Mouse (Mus musculus) lung, embryonic 16.5 days (tissue): Measurements from ENCODE around the gene Pcgf2. TPM values are rescaled to one million over a fixed set of nuclear protein-coding genes. Genes with fewer than 3 reads are reported as not detected.

Experiments
- ATAC-seq: fragments of 200-750 bp; cut with Nextera tagmentation; 2 replicates; pipeline ENCODE4 v1.8.0; 2017; ENCODE audit warnings: low read depth, mild to moderate bottlenecking, moderate library complexity
- H3K27ac ChIP-seq: fragments of 300-500 bp; sonication (generic); 2 replicates; pipeline ENCODE4 v1.5.1; 2014; ENCODE audit warnings: mild to moderate bottlenecking, control low read depth, low read length
- H3K27me3 ChIP-seq: fragments of 300-500 bp; sonication (generic); 2 replicates; pipeline ENCODE4 v1.6.1; 2014; ENCODE audit warnings: low read depth, low read length, mixed read lengths; ENCODE audit not compliant: control insufficient read depth, insufficient read depth
- H3K36me3 ChIP-seq: fragments of 300-500 bp; sonication (generic); 2 replicates; pipeline ENCODE4 v1.6.1; 2014; ENCODE audit warnings: low read length; ENCODE audit not compliant: control insufficient read depth, insufficient read depth
- H3K4me1 ChIP-seq: fragments of 300-500 bp; sonication (generic); replicated peaks from 2 replicates; pipeline ENCODE4 v1.6.1; 2014; ENCODE audit warnings: low read length, mixed read lengths; ENCODE audit not compliant: control insufficient read depth, insufficient read depth
- H3K4me2 ChIP-seq: fragments of 300-500 bp; sonication (generic); 2 replicates; pipeline ENCODE4 v1.6.1; 2014; ENCODE audit warnings: low read depth, low read length, control low read depth
- H3K4me3 ChIP-seq: fragments of 300-500 bp; sonication (generic); 2 replicates; pipeline ENCODE4 v1.5.1; 2014; ENCODE audit warnings: mild to moderate bottlenecking, low read length, control low read depth
- H3K9ac ChIP-seq: fragments of 300-500 bp; sonication (generic); 2 replicates; pipeline ENCODE4 v1.6.1; 2014; ENCODE audit warnings: low read length, control low read depth
- H3K9me3 ChIP-seq: fragments of 300-500 bp; sonication (generic); 2 replicates; pipeline ENCODE4 v1.6.1; 2016; ENCODE audit warnings: low read length; ENCODE audit not compliant: control insufficient read depth
- WGBS: fragments of 180-500 bp; shearing (Covaris S2); extraction: QIAGEN DNeasy Blood & Tissue Kit; methylation state at CpG from one replicate; pipeline ENCODE4 v1.1.7; 2014; 5-methylcytosine and 5-hydroxymethylcytosine counted together
- polyA plus RNA-seq: library from polyadenylated mRNA; unstranded; fragments of >200 nt; fragmentation: Nextera tagmentation; extraction: Ambion mirVana; gene quantifications from 2 replicates; pipeline ENCODE4 v1.2.1, GENCODE M21; 2015

The Pcgf2 gene
- polyA plus RNA-seq, 1 experiment from 2014 or later: 16.2 TPM

- Histone ChIP-seq H3K4me3 (no peak overlapping the region), H3K9me3 (no peaks in the 10 kb centered on the region), H3K36me3 (peaks cover 39% of the 10 kb centered on the region), H3K4me2 (no peak overlapping the region), H3K4me1 (peaks cover 13% of the 10 kb centered on the region), H3K9ac (no peak overlapping the region), H3K27ac (peak overlapping the region; percentile 44), H3K27me3 (no peaks in the 10 kb centered on the region)
- peak; percentile 36; the same call in 1 of the 2 replicates for ATAC-seq
- 64% methylated on average over 15 of the region's 15 CpGs for WGBS
Observed at GRCm38 (mm10) chr11:97676050-97676754, 24.1 kb downstream of the Pcgf2 start.

GRCm38 (mm10) chr11:97673148-97673547, 27.1 kb downstream of the Pcgf2 start:
- no peak overlapping the region for H3K4me2 ChIP-seq
- no peak for ATAC-seq
- peaks cover 36% of the 10 kb centered on the region for H3K36me3 ChIP-seq
- H3K4me1 ChIP-seq: peaks cover 24% of the 10 kb centered on the region
- no peak overlapping the region for H3K4me3 ChIP-seq
- H3K27ac ChIP-seq: no peak overlapping the region
- WGBS: 77% methylated on average over 11 of the region's 11 CpGs
- H3K9ac ChIP-seq: no peak overlapping the region
- H3K9me3 ChIP-seq: no peaks in the 10 kb centered on the region
- no peaks in the 10 kb centered on the region for H3K27me3 ChIP-seq

GRCm38 (mm10) chr11:97671177-97671527, 29.1 kb downstream of the Pcgf2 start:
- no peak overlapping the region for H3K4me3 ChIP-seq
- H3K27ac ChIP-seq: no peak overlapping the region
- peaks cover 23% of the 10 kb centered on the region for H3K4me1 ChIP-seq
- no peaks in the 10 kb centered on the region for H3K27me3 ChIP-seq
- no peak overlapping the region for H3K9ac ChIP-seq
- no peak for ATAC-seq
- peaks cover 49% of the 10 kb centered on the region for H3K36me3 ChIP-seq
- no peak overlapping the region for H3K4me2 ChIP-seq
- no peaks in the 10 kb centered on the region for H3K9me3 ChIP-seq
- WGBS: 53% methylated on average over 2 of the region's 2 CpGs

- peak; percentile 13; the same call in 1 of the 2 replicates for ATAC-seq
- H3K9ac ChIP-seq: peak overlapping the region; percentile 34; the same call in 1 of the 2 replicates
- no peaks in the 10 kb centered on the region for H3K9me3 ChIP-seq
- WGBS: 50% methylated on average over 13 of the region's 13 CpGs
- H3K4me1 ChIP-seq: peaks cover 19% of the 10 kb centered on the region
- no peak overlapping the region for H3K4me2 ChIP-seq
- no peak overlapping the region for H3K4me3 ChIP-seq
- peaks cover 56% of the 10 kb centered on the region for H3K36me3 ChIP-seq
- H3K27ac ChIP-seq: peak overlapping the region; percentile 29
- no peaks in the 10 kb centered on the region for H3K27me3 ChIP-seq
Observed at GRCm38 (mm10) chr11:97670234-97671176, 29.8 kb downstream of the Pcgf2 start.

GRCm38 (mm10) chr11:97669829-97670228, 30.5 kb downstream of the Pcgf2 start:
- Histone ChIP-seq H3K27ac (peak overlapping the region; percentile 56), H3K4me3 (no peak overlapping the region), H3K4me2 (0 out of 2 replicates have a peak overlapping the region, but pooled peaks have one; percentile 19), H3K36me3 (peaks cover 51% of the 10 kb centered on the region), H3K4me1 (peaks cover 24% of the 10 kb centered on the region), H3K27me3 (no peaks in the 10 kb centered on the region), H3K9me3 (no peaks in the 10 kb centered on the region), H3K9ac (no peak overlapping the region; the same call in 1 of the 2 replicates)
- WGBS: 12% methylated on average over 6 of the region's 6 CpGs
- peak; percentile 72 for ATAC-seq

GRCm38 (mm10) chr11:97669268-97669667, 31.0 kb downstream of the Pcgf2 start:
- Histone ChIP-seq H3K27ac (peak overlapping the region; percentile 56), H3K4me2 (0 out of 2 replicates have a peak overlapping the region, but pooled peaks have one; percentile 19), H3K4me1 (peaks cover 28% of the 10 kb centered on the region), H3K36me3 (peaks cover 46% of the 10 kb centered on the region), H3K27me3 (no peaks in the 10 kb centered on the region), H3K4me3 (no peak overlapping the region), H3K9ac (0 out of 2 replicates have a peak overlapping the region, but pooled peaks have one; percentile 24), H3K9me3 (no peaks in the 10 kb centered on the region)
- 37% methylated on average over 15 of the region's 15 CpGs for WGBS
- ATAC-seq: no peak

GRCm38 (mm10) chr11:97668160-97668559, 32.1 kb downstream of the Pcgf2 start:
- 88% methylated on average over 7 of the region's 7 CpGs for WGBS
- H3K9ac ChIP-seq: no peak overlapping the region; the same call in 1 of the 2 replicates
- H3K4me1 ChIP-seq: peaks cover 28% of the 10 kb centered on the region
- no peak overlapping the region for H3K4me2 ChIP-seq
- no peak for ATAC-seq
- no peaks in the 10 kb centered on the region for H3K9me3 ChIP-seq
- H3K36me3 ChIP-seq: peaks cover 36% of the 10 kb centered on the region
- no peak overlapping the region for H3K4me3 ChIP-seq
- H3K27ac ChIP-seq: no peak overlapping the region
- no peaks in the 10 kb centered on the region for H3K27me3 ChIP-seq

- Histone ChIP-seq H3K9me3 (no peaks in the 10 kb centered on the region), H3K36me3 (peaks cover 34% of the 10 kb centered on the region), H3K4me2 (no peak overlapping the region), H3K27ac (no peak overlapping the region), H3K27me3 (peaks cover 2% of the 10 kb centered on the region), H3K4me3 (no peak overlapping the region), H3K9ac (no peak overlapping the region), H3K4me1 (peaks cover 35% of the 10 kb centered on the region)
- ATAC-seq: no peak
- WGBS: 80% methylated on average over 15 of the region's 15 CpGs
Observed at GRCm38 (mm10) chr11:97666794-97667193, 33.5 kb downstream of the Pcgf2 start.

GRCm38 (mm10) chr11:97666221-97666620, 34.1 kb downstream of the Pcgf2 start:
- no peak overlapping the region for H3K27ac ChIP-seq
- 84% methylated on average over 7 of the region's 7 CpGs for WGBS
- peaks cover 41% of the 10 kb centered on the region for H3K4me1 ChIP-seq
- H3K36me3 ChIP-seq: peaks cover 34% of the 10 kb centered on the region
- H3K4me2 ChIP-seq: no peak overlapping the region
- H3K27me3 ChIP-seq: peaks cover 4% of the 10 kb centered on the region
- no peak overlapping the region for H3K4me3 ChIP-seq
- no peak overlapping the region for H3K9ac ChIP-seq
- H3K9me3 ChIP-seq: no peaks in the 10 kb centered on the region
- ATAC-seq: no peak
